Mouse (Mus musculus): ENCODE results near the gene Susd4. TPM values are rescaled to one million over a fixed set of nuclear protein-coding genes. Genes with fewer than 3 reads are reported as not detected.

Susd4 gene
- polyA plus RNA-seq, 1 experiment from 2014 or later, result 15.0 TPM

- Histone ChIP-seq H3K4me1 (peaks cover 8% of the 10 kb centered on the region; the same call in 1 of the 2 replicates), H3K9me3 (no peaks in the 10 kb centered on the region), H3K27me3 (no peaks in the 10 kb centered on the region), H3K36me3 (no peaks in the 10 kb centered on the region), H3K27ac (no peak overlapping the region), H3K9ac (no peak overlapping the region), H3K4me2 (replicated peaks) (no peak overlapping the region), H3K4me3 (no peak overlapping the region)
- no peak for ATAC-seq (ENCODE audit: low FRiP score, low read depth)
- 63% methylated on average over 6 of the region's 6 CpGs for WGBS
Observed at GRCm38 (mm10) chr1:182935469-182935868, 171.8 kb downstream of the Susd4 start.

GRCm38 (mm10) chr1:182937486-182938120 is 173.9 kb downstream of the Susd4 start:
- Histone ChIP-seq H3K27ac (no peak overlapping the region), H3K4me3 (no peak overlapping the region), H3K36me3 (no peaks in the 10 kb centered on the region), H3K9ac (no peak overlapping the region), H3K4me2 (replicated peaks) (no peak overlapping the region), H3K9me3 (no peaks in the 10 kb centered on the region), H3K27me3 (no peaks in the 10 kb centered on the region), H3K4me1 (peaks cover 8% of the 10 kb centered on the region; the same call in 1 of the 2 replicates)
- no peak for ATAC-seq (ENCODE audit: low FRiP score, low read depth)
- WGBS, result 51% methylated on average over 10 of the region's 10 CpGs

GRCm38 (mm10) chr1:182941921-182942320 is 178.3 kb downstream of the Susd4 start:
- Histone ChIP-seq H3K9me3 (no peaks in the 10 kb centered on the region), H3K36me3 (no peaks in the 10 kb centered on the region), H3K4me3 (no peak overlapping the region), H3K4me2 (replicated peaks) (no peak overlapping the region), H3K27ac (no peak overlapping the region), H3K9ac (no peak overlapping the region), H3K27me3 (no peaks in the 10 kb centered on the region), H3K4me1 (peaks cover 8% of the 10 kb centered on the region; the same call in 1 of the 2 replicates)
- no peak for ATAC-seq (ENCODE audit: low FRiP score, low read depth)
- WGBS, result 77% methylated on average over 2 of the region's 2 CpGs

GRCm38 (mm10) chr1:182943911-182944310 is 180.3 kb downstream of the Susd4 start:
- H3K9ac ChIP-seq, result no peak overlapping the region
- no peak overlapping the region for H3K27ac ChIP-seq
- no peaks in the 10 kb centered on the region for H3K9me3 ChIP-seq
- H3K4me3 ChIP-seq, result no peak overlapping the region
- H3K36me3 ChIP-seq, result no peaks in the 10 kb centered on the region
- 80% methylated on average over 3 of the region's 3 CpGs for WGBS
- H3K27me3 ChIP-seq, result no peaks in the 10 kb centered on the region
- H3K4me2 ChIP-seq (replicated peaks), result no peak overlapping the region
- no peak for ATAC-seq (ENCODE audit: low FRiP score, low read depth)
- no peaks in the 10 kb centered on the region for H3K4me1 ChIP-seq

GRCm38 (mm10) chr1:182944638-182945037 is 181.0 kb downstream of the Susd4 start:
- WGBS, result 71% methylated on average over 5 of the region's 5 CpGs
- no peaks in the 10 kb centered on the region for H3K4me1 ChIP-seq
- no peaks in the 10 kb centered on the region for H3K27me3 ChIP-seq
- H3K4me3 ChIP-seq, result no peak overlapping the region
- H3K36me3 ChIP-seq, result no peaks in the 10 kb centered on the region
- ATAC-seq (ENCODE audit: low FRiP score, low read depth), result no peak
- no peak overlapping the region for H3K27ac ChIP-seq
- no peak overlapping the region for H3K4me2 ChIP-seq (replicated peaks)
- no peak overlapping the region for H3K9ac ChIP-seq
- no peaks in the 10 kb centered on the region for H3K9me3 ChIP-seq

GRCm38 (mm10) chr1:182945561-182945960 is 181.9 kb downstream of the Susd4 start:
- WGBS, result 73% methylated on average over 6 of the region's 6 CpGs
- H3K9me3 ChIP-seq, result no peaks in the 10 kb centered on the region
- H3K4me2 ChIP-seq (replicated peaks), result no peak overlapping the region
- no peak overlapping the region for H3K9ac ChIP-seq
- H3K36me3 ChIP-seq, result no peaks in the 10 kb centered on the region
- H3K4me3 ChIP-seq, result no peak overlapping the region
- H3K27me3 ChIP-seq, result no peaks in the 10 kb centered on the region
- ATAC-seq (ENCODE audit: low FRiP score, low read depth), result no peak
- no peaks in the 10 kb centered on the region for H3K4me1 ChIP-seq
- H3K27ac ChIP-seq, result no peak overlapping the region

Other genes starting within 250 kb of the Susd4 start
- 138 and 148 TPM in 2 replicates for gene Capn2, start 246.3 kb upstream of the Susd4 start, polyA plus RNA-seq (2015; fragmentation: Nextera tagmentation; extraction: Ambion mirVana)
- not detected in 2 replicates for gene Capn8, start 198.9 kb upstream of the Susd4 start, polyA plus RNA-seq (2015; fragmentation: Nextera tagmentation; extraction: Ambion mirVana)
- not detected in 2 replicates for gene Ccdc185, start 14.7 kb upstream of the Susd4 start, polyA plus RNA-seq (2015; fragmentation: Nextera tagmentation; extraction: Ambion mirVana)
- 1.1 and 1.7 TPM in 2 replicates for gene Tlr5, start 190.9 kb downstream of the Susd4 start, polyA plus RNA-seq (2015; fragmentation: Nextera tagmentation; extraction: Ambion mirVana)